Mouse (Mus musculus): Measurements from ENCODE around the gene Pnkp. TPM values are rescaled to one million over a fixed set of nuclear protein-coding genes. Genes with fewer than 3 reads are reported as not detected.

Pnkp gene
- polyA plus RNA-seq, 1 experiment = 52.1 TPM

DNA sequence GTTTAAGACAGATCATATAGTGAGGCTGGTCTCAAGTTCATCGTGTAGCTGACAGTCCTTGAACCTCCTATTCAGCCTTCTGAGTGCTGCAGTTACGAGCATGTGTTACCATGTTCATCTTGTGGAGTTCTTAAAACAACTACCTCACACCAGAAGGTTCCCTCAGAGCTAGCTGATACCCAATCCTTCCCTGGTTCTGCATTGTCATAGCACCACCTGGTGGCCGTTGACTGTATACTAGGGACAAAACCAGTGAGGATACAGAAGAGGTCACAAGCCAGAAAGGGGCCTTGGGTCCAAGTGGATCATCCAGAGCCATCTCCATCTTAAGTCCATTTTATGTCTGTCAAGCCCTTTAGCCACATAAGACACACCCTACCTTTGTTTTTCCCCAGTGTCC lies 32.1 kb upstream of the Pnkp start:
- peak; percentile 55 for DNase-seq (ENCODE audit: low read depth, low spot score)
- 2% methylated on average over 3 of the region's 3 CpGs for WGBS

GRCm38 (mm10) chr7:44826771-44827170 lies 30.2 kb upstream of the Pnkp start:
- 53% methylated on average over 3 of the region's 3 CpGs for WGBS
- DNase-seq (ENCODE audit: low read depth, low spot score) = no peak

DNA sequence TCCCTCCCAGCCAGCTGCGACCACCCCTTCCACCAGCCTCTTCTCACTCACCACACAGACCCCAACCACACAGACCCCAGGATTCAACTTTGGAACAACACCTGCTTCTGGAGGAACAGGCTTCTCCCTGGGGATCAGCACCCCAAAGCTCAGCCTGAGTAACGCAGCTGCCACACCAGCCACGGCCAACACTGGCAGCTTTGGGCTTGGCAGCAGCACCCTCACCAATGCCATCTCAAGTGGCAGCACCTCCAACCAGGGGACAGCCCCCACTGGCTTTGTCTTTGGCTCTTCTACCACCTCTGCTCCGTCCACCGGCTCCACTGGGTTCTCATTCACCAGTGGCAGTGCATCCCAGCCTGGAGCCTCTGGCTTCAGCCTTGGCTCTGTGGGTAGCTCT lies 28.2 kb upstream of the Pnkp start:
- WGBS = 80% methylated on average over 5 of the region's 5 CpGs

GRCm38 (mm10) chr7:44832763-44833162 lies 24.2 kb upstream of the Pnkp start:
- WGBS = 22% methylated on average over 4 of the region's 4 CpGs

More for the DNA sequence above, 28.2 kb upstream of the Pnkp start:
- DNase-seq (ENCODE audit: low read depth, low spot score) = no peak

GRCm38 (mm10) chr7:44835373-44836015 lies 21.4 kb upstream of the Pnkp start:
- WGBS = 83% methylated on average over 1 of the region's 1 CpGs
- no peak for DNase-seq (ENCODE audit: low read depth, low spot score)

More at GRCm38 (mm10) chr7:44832763-44833162, 24.2 kb upstream of the Pnkp start:
- no peak for DNase-seq (ENCODE audit: low read depth, low spot score)

- DNase-seq (ENCODE audit: low read depth, low spot score) = no peak
- 28% methylated on average over 3 of the region's 3 CpGs for WGBS
These were observed 20.9 kb upstream of the Pnkp start for GRCm38 (mm10) chr7:44836016-44836404.

GRCm38 (mm10) chr7:44836423-44837053 lies 20.4 kb upstream of the Pnkp start:
- DNase-seq (ENCODE audit: low read depth, low spot score) = no peak
- 77% methylated on average over 9 of the region's 9 CpGs for WGBS

- 91% methylated on average over 6 of the region's 6 CpGs for WGBS
- DNase-seq (ENCODE audit: low read depth, low spot score) = no peak
These were observed 18.9 kb upstream of the Pnkp start for GRCm38 (mm10) chr7:44838073-44838472.

- no peak for DNase-seq (ENCODE audit: low read depth, low spot score)
- WGBS = 42% methylated on average over 11 of the region's 11 CpGs
These were observed 17.8 kb upstream of the Pnkp start for GRCm38 (mm10) chr7:44839171-44839490.

- 9% methylated on average over 58 of the region's 58 CpGs for WGBS
These were observed 17.3 kb upstream of the Pnkp start for GRCm38 (mm10) chr7:44839491-44840191.

GRCm38 (mm10) chr7:44840426-44840825 lies 16.5 kb upstream of the Pnkp start:
- DNase-seq (ENCODE audit: low read depth, low spot score) = no peak
- WGBS = 61% methylated on average over 14 of the region's 14 CpGs

More at GRCm38 (mm10) chr7:44839491-44840191, 17.3 kb upstream of the Pnkp start:
- DNase-seq (ENCODE audit: low read depth, low spot score) = no peak

DNA sequence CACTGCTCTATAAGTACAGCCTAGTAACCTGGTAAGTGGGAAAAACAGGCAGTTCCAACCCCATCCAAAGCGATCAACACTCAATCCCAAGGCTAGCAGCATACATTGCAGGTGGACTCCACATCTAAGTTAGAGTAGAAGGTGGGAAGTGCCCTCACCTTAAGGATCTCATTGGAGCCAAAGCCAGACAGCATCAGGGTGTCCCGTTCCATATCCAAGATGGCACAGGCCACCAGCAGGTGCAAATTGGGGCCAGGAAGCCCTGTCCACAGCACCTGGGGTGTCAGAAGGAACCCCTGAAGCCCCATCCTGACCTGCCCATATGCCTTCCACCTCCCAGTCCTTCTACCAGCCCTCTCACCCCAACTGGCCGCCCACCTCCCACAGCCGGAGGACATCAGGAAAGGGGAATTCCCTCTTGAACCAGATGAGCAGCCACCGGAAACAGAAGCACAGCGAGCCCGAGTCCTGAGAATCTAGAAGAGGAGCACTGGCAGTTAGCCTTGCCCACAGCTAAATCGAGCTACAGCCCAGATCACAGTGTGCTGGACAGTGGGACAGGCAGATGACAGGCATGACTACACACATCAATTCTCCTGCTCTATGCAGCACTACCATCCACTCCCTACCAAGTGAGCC lies 15.0 kb upstream of the Pnkp start:
- WGBS = 89% methylated on average over 8 of the region's 8 CpGs
- no peak for DNase-seq (ENCODE audit: low read depth, low spot score)

DNA sequence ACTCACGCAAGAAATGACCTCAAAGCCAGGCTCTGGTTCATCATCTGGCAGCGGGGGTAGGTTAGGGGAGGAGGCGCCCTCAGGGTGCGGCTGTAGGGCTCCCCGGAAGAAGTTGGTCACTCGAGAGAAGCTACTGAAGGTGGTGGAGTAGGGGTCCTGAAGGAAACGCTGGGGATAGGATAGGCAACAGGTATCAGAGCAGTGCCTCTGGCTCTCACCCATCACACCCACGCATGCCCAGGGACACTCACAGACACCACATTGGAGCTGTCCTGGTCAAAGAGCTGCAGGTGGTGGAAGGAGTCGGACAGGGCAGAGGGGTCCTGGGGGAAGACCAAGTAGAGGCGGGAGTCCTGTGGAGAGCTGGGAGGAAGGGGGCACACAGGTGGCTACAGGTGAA lies 11.9 kb upstream of the Pnkp start:
- WGBS = 92% methylated on average over 10 of the region's 10 CpGs
- DNase-seq (ENCODE audit: low read depth, low spot score) = no peak

GRCm38 (mm10) chr7:44846804-44847203 lies 10.1 kb upstream of the Pnkp start:
- 89% methylated on average over 7 of the region's 7 CpGs for WGBS
- no peak for DNase-seq (ENCODE audit: low read depth, low spot score)

GRCm38 (mm10) chr7:44847772-44848171 lies 9.2 kb upstream of the Pnkp start:
- WGBS = 38% methylated on average over 5 of the region's 5 CpGs
- DNase-seq (ENCODE audit: low read depth, low spot score) = no peak

DNA sequence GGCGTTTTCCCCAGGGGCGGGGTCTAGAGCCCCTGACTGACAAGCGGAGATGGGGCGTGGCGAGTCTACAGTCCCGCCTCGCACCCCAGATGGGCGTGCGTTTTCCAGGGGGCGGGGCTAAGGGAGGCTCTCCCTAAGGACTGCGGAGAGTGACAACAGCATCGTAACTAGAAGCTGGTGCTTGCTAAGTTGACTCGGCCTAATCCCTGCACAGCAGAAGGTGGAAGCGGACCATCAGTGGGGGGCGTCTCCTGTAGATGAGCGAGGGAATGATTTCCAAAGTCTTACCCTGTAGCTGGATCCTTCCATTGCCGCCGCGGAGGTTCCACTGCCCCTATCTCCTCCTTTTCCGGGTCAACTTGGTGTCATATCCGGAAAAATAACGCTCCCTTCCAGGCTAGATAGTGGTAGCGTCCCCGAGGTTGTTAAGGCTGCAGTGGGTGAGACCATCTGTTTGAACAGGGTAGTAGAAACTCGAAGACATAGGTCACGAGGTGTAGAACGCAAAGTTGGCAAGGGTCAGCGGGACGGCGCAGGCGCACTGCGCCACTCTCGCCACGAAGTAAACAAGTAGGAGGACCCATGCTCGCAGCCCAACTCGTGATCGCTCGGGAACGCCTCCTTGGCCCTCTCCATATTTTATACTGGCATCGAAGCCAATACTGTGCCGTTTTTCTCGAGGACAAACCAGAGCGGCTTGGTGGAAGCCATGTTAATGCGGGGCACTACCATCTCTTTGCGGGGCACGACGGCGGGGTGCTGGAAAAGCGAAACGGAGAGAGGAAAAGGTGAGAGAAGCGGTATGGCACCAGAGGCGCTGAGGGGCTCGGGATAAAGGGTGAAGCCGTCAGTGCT lies 8.2 kb upstream of the Pnkp start, which contains the start of the genes Akt1s1 and Tbc1d17:
TSS of gene Akt1s1 (plus strand) at position 431 of the 855 bp plus-strand sequence.
TSS of gene Tbc1d17 (minus strand) at position 519 of the 855 bp plus-strand sequence.
- under 1% methylated on average over 54 of the region's 54 CpGs for WGBS
- peak; percentile 95 for DNase-seq (ENCODE audit: low read depth, low spot score)

DNA sequence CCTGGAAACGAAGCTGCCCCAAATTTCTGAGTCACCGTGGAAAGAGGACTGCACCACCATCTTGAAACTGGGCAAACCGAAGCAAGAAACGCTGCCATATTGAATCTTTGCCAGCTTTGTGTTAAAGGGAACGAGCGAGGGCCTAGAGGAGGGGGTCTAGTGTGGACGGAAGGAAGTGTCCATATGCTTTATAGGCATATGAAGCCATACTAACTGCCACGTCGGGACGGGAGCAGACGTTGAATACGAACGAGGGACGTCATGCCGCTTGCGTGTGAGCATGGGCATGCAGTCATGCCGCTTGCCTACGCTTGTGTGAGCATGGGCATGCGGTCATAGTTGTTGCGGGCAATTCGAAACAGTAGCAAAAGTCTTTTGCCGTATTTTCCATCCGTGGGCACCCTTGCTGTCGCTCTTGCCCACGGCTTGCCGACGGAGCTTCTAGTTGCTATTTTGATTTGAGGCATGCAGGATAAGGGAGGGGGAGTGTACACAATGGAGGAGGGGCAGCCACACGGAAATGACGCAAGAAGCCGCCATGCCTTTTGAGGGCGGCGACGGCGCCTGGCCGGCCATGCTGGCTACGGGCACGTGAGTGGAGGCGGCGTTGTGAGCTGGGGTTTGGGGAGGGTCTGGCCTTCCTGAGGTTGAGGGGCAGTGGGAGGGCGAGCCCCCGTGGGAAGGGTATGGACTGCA lies 7.4 kb upstream of the Pnkp start:
- WGBS = under 1% methylated on average over 41 of the region's 41 CpGs
- no peak for DNase-seq (ENCODE audit: low read depth, low spot score)

- DNase-seq (ENCODE audit: low read depth, low spot score) = no peak
- WGBS = under 1% methylated on average over 33 of the region's 33 CpGs
These were observed 6.8 kb upstream of the Pnkp start for GRCm38 (mm10) chr7:44850146-44850545.

All from large intestine, adult 2 months (tissue).